In the genomic region with DNA sequence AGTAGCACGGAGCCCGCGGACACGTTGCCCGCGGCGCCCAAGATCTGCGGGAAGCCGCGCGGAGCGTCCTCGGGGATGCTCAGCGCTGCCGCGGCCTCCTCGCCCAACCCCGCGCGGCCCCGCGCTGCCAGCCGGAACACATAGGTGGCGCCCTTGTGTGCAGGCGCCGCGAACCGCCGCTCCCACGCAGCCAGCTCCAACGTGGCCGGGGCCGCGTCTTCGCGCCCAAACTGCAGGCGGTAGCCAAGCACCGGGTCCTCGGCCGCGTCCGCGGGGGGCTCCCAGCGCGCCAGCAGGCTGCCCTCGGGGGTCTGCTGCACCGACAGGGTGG, we compare ENCODE assay signal across 8 mouse cellular contexts. TPM values are rescaled to one million over a fixed set of nuclear protein-coding genes. Genes with fewer than 3 reads are reported as not detected.
DNase-seq lines count a peak whose midpoint lies in the region; ATAC-seq lines count a peak whose summit lies in the region.

No protein-coding gene starts in this region.

- no peak overlapping the region; the same call in 1 of the 2 replicates for H3K27ac ChIP-seq in intestine, embryonic 16.5 days (ENCODE audit: low read length)
- peak overlapping the region; percentile 69; the same call in 1 of the 2 replicates for H3K27ac ChIP-seq in limb, embryonic 11.5 days (replicated peaks; ENCODE audit: low read depth, low read length)
- H3K27ac ChIP-seq in midbrain, embryonic 12.5 days (replicated peaks), result peak overlapping the region; percentile 31

- H3K27me3 ChIP-seq in intestine, embryonic 16.5 days (replicated peaks; ENCODE audit: control insufficient read depth, insufficient read depth, low read length), result no peaks in the 10 kb centered on the region
- H3K27me3 ChIP-seq in limb, embryonic 11.5 days (ENCODE audit: control insufficient read depth, insufficient read depth, low read length), result no peaks in the 10 kb centered on the region
- peaks cover 37% of the 10 kb centered on the region for H3K27me3 ChIP-seq in midbrain, embryonic 12.5 days

- peak overlapping the region; percentile 57 for H3K4me3 ChIP-seq in intestine, embryonic 16.5 days (ENCODE audit: low read length)
- H3K4me3 ChIP-seq in limb, embryonic 11.5 days (ENCODE audit: low read depth, low read length), result peak overlapping the region; percentile 51
- peak overlapping the region; percentile 42 for H3K4me3 ChIP-seq in midbrain, embryonic 12.5 days

- peaks cover 8% of the 10 kb centered on the region for H3K4me1 ChIP-seq in intestine, embryonic 16.5 days (ENCODE audit: control insufficient read depth, insufficient read depth, low read length)
- peaks cover 9% of the 10 kb centered on the region for H3K4me1 ChIP-seq in limb, embryonic 11.5 days (ENCODE audit: control insufficient read depth, insufficient read depth, low read length)
- peaks cover 20% of the 10 kb centered on the region for H3K4me1 ChIP-seq in midbrain, embryonic 12.5 days

- 1% methylated on average over 47 of the region's 47 CpGs for WGBS in intestine, embryonic 16.5 days
- under 1% methylated on average over 39 of the region's 47 CpGs for WGBS in limb, embryonic 11.5 days
- WGBS in midbrain, embryonic 12.5 days, result 0% methylated on average over 41 of the region's 47 CpGs

- DNase-seq in adrenal gland, postnatal 10 days, result peak; percentile 93
- DNase-seq in embryo, embryonic 10 days (ENCODE audit: low spot score), result peak; percentile 87
- DNase-seq in limb, embryonic 11.5 days (ENCODE audit: low spot score), result peak; percentile 87
- DNase-seq in right cerebral cortex, postnatal 4 days, result peak; percentile 87
- peak; percentile 79 to 88 for DNase-seq in urinary bladder, postnatal 4 days (ENCODE audit: low spot score in 2 of 2)

- peak overlapping the region; percentile 95 for H3K4me2 ChIP-seq in intestine, embryonic 16.5 days (ENCODE audit: low read depth, low read length)
- peak overlapping the region; percentile 89 for H3K4me2 ChIP-seq in limb, embryonic 11.5 days (ENCODE audit: low read depth, severe bottlenecking)
- H3K4me2 ChIP-seq in midbrain, embryonic 12.5 days (replicated peaks), result peak overlapping the region; percentile 67

- peak overlapping the region; percentile 70 for H3K9ac ChIP-seq in intestine, embryonic 16.5 days (ENCODE audit: low read depth, low read length)
- H3K9ac ChIP-seq in limb, embryonic 11.5 days (ENCODE audit: low read length), result peak overlapping the region; percentile 72
- H3K9ac ChIP-seq in midbrain, embryonic 12.5 days (replicated peaks), result peak overlapping the region; percentile 53

- H3K36me3 ChIP-seq in intestine, embryonic 16.5 days (ENCODE audit: control insufficient read depth, insufficient read depth, low read length), result peaks cover 8% of the 10 kb centered on the region
- H3K36me3 ChIP-seq in limb, embryonic 11.5 days (ENCODE audit: control insufficient read depth, insufficient read depth, low read length), result peaks cover 21% of the 10 kb centered on the region
- H3K36me3 ChIP-seq in midbrain, embryonic 12.5 days, result peaks cover 93% of the 10 kb centered on the region

- peak; percentile 86 for ATAC-seq in granulocyte monocyte progenitor cell, adult 5-6 weeks (replicated peaks; ENCODE audit: poor library complexity, severe bottlenecking)
- ATAC-seq in intestine, embryonic 16.5 days, result peak; percentile 87
- peak; percentile 81 for ATAC-seq in limb, embryonic 11.5 days (ENCODE audit: insufficient number of reproducible peaks, low FRiP score, low TSS enrichment, low read depth)
- peak; percentile 74 for ATAC-seq in midbrain, embryonic 12.5 days (ENCODE audit: low FRiP score, low read depth)

- no peaks in the 10 kb centered on the region for H3K9me3 ChIP-seq in intestine, embryonic 16.5 days (ENCODE audit: control insufficient read depth, low read length)
- H3K9me3 ChIP-seq in limb, embryonic 11.5 days (ENCODE audit: control insufficient read depth, low read length), result no peaks in the 10 kb centered on the region
- no peaks in the 10 kb centered on the region for H3K9me3 ChIP-seq in midbrain, embryonic 12.5 days

RNA-seq across cellular contexts. Expression of gene Ptprs, which starts 50.7 kb away (rescaled TPM):
- total RNA-seq in adrenal gland, postnatal 10 days (2021), result 100 to 1,000 TPM in 1 of 2 experiments, 10 to 100 TPM in 1; 77.1 to 106 TPM
- 62.2 and 73.5 TPM in 2 replicates for total RNA-seq in granulocyte monocyte progenitor cell, adult 5-6 weeks (2014; fragmentation: Nextera tagmentation)
- total RNA-seq in granulocyte monocyte progenitor cell, adult 5-6 weeks (2017), result 45.1 and 59.2 TPM in 2 replicates
- 34.4 and 37.3 TPM in 2 replicates for polyA plus RNA-seq in intestine, embryonic 16.5 days (2015; fragmentation: Nextera tagmentation; extraction: Ambion mirVana)
- polyA plus RNA-seq in limb, embryonic 11.5 days (2014; fragmentation: Nextera tagmentation; extraction: Ambion mirVana), result 82.5 and 86.2 TPM in 2 replicates
- 290 and 332 TPM in 2 replicates for polyA plus RNA-seq in midbrain, embryonic 12.5 days (2016; fragmentation: Nextera tagmentation; extraction: Ambion mirVana)
